Mouse (Mus musculus) cerebellum, adult 2 months (tissue): ENCODE results near the gene Hebp2.

ENCODE experiments used
- CTCF ChIP-seq: fragments of 200-500 bp; IDR thresholded peaks from 2 replicates; pipeline ENCODE4 v1.5.1; 2011; ENCODE audit warnings: low read depth, mild to moderate bottlenecking, control low read depth, low read length, moderate library complexity, borderline replicate concordance; ENCODE audit not compliant: insufficient read depth
- POLR2A ChIP-seq: fragments of 200-500 bp; IDR thresholded peaks from 2 replicates; pipeline ENCODE4 v1.6.1; 2011; ENCODE audit warnings: low read length, control low read depth, borderline replicate concordance; ENCODE audit not compliant: insufficient read depth

GRCm38 (mm10) chr10:18510663-18511062 lies 35.2 kb downstream of the Hebp2 start:
- no peak for TF ChIP-seq CTCF
- TF ChIP-seq POLR2A = no peak
